Mouse (Mus musculus): ENCODE results near the gene Ribc1. TPM values are rescaled to one million over a fixed set of nuclear protein-coding genes. Genes with fewer than 3 reads are reported as not detected.

Ribc1 gene
- polyA plus RNA-seq, 1 experiment from 2014 or later = 3.2 TPM

DNA sequence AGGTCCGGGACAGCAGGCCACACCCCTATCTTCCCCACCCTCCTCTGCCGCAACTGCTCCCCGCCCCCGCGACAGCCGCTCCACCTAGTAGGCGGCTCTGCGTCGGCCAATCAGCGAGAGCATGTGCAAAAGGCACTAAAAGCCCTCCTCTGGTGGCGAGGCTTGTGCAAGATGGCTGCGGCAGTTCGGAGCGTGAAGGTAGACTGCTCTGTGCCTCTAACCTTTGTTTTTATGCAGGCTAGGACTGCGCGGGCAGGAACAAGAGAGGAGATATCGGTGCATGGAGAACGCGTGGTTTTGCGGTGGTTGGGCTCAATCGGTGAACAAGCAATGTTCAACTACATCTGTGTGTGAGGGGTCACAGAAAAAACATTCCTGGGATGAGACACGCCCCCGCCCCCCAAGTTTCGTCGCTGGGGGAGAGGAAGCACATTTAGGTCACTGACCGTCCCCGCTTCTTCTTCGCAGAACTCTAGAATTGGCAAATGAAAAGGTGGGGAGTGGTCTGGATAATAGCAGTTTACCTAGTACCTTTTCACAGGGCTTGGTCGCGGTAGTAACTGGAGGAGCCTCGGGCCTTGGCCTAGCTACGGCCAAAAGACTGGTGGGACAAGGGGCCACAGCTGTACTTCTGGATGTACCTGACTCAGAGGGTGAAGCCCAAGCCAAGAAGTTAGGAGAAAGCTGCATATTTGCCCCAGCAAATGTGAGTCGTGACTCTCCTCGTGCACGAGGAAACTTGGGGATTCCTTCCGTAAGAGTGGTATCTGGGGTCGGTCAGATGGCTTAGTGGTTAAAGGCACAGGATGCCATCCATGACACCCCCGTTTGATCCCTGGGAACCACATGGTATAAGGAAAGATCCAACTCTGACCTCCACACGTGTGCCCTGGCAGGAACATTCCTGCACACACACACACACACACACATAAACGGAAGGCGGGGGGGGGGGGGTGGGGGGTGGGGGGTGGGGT lies 14.1 kb downstream of the Ribc1 start, which contains the start of gene Hsd17b10:
Hsd17b10 (plus strand) TSS at position 109 of the 974 bp plus-strand sequence.
- peak within 1 kb of the TSS; percentile 60 for H3K9ac ChIP-seq
- H3K36me3 ChIP-seq (ENCODE audit: poor library complexity, severe bottlenecking) = 0 out of 2 replicates have a peak, but pooled peaks cover 2% of the 10 kb centered on the region
- peak within 1 kb of the TSS; percentile 68 for H3K4me2 ChIP-seq
- H3K9me3 ChIP-seq (replicated peaks) = no peaks in the 10 kb centered on the region
- H3K4me1 ChIP-seq = no peaks in the 10 kb centered on the region
- 17% methylated on average over 38 of the region's 41 CpGs for WGBS
- peak within 1 kb of the TSS; percentile 48 for H3K4me3 ChIP-seq
- peaks cover 61% of the 10 kb centered on the region; the same call in 1 of the 2 replicates for H3K27me3 ChIP-seq
- no peak within 1 kb of the TSS; the same call in 1 of the 2 replicates for H3K27ac ChIP-seq
- peak; percentile 99 for ATAC-seq

DNA sequence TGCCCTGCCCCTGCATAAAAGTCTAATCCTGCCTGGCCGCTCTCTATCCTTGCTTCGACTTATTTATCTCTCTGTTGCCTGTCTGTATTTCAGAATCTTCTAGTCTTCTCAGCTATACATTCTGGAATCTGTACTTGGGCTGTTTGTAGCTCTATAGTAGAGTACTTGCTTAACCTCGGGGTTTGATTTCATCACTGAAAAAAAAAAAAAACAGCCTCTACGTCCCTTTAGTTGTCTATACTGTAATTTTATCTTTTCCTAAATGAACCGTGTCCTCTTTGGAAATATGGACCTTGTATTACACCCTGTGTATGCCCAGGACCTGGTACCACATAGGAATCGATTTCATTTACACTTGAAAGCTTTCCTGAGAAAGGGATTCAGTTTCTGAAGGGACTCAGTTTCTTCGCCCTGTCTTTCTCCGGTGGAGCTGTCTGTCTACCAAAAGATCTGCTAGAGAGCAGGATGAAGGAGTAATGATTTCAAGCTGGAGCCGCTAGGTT lies 14.9 kb downstream of the Ribc1 start:
- ATAC-seq = peak; percentile 37
- H3K27me3 ChIP-seq = peaks cover 65% of the 10 kb centered on the region; the same call in 1 of the 2 replicates
- 42% methylated on average over 9 of the region's 9 CpGs for WGBS

DNA sequence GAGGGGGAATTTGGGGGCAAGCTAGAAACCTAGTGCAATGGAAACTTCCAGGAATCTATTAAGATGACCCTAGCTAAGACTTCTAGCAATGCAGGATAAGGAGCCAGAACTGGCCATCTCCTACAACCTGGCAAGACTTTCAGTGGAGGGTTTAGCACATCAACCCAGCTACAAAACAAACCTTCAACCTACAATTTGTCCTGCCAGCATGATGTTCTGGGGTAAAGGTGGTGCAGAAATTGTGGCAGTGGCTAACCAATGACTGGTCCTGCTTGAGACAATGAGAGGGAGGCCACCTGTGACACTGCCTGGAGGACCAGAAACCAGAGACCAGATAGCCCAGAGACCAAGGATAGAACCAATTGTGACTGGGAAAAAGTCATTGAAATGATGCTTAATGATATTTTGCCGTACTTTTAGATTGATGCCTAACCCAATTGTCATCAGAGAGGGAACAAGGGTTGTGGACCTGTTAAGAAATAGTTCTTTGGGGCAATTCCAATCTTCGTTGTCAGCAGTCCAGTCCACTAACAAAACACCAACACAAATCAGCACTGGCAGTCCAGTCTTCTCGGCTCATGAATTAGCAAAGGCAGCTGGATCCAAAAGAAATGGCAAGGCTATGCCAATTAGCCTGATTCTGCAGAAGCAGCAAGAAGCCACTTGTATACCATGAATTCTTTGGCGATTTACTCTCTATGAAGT lies 16.9 kb downstream of the Ribc1 start:
- Histone ChIP-seq H3K4me3 (no peak overlapping the region), H3K9me3 (replicated peaks) (no peaks in the 10 kb centered on the region), H3K4me2 (no peak overlapping the region), H3K4me1 (no peaks in the 10 kb centered on the region), H3K9ac (no peak overlapping the region), H3K36me3 (ENCODE audit: poor library complexity, severe bottlenecking) (no peaks in the 10 kb centered on the region), H3K27me3 (peaks cover 57% of the 10 kb centered on the region; the same call in 1 of the 2 replicates), H3K27ac (no peak overlapping the region)
- no peak for ATAC-seq
- 65% methylated on average over 4 of the region's 4 CpGs for WGBS

More for the DNA sequence above, 14.9 kb downstream of the Ribc1 start:
- Histone ChIP-seq H3K27ac (no peak overlapping the region), H3K4me2 (peak overlapping the region; percentile 68), H3K9ac (0 out of 2 replicates have a peak overlapping the region, but pooled peaks have one; percentile 60), H3K36me3 (ENCODE audit: poor library complexity, severe bottlenecking) (no peaks in the 10 kb centered on the region), H3K9me3 (replicated peaks) (no peaks in the 10 kb centered on the region), H3K4me3 (peak overlapping the region; percentile 48), H3K4me1 (no peaks in the 10 kb centered on the region)

Other genes starting within 250 kb of the Ribc1 start
- 63.5 and 69.0 TPM in 2 replicates for gene Huwe1, start 215.5 kb downstream of the Ribc1 start, polyA plus RNA-seq (2015; fragmentation: Nextera tagmentation; extraction: Ambion mirVana)
- 150 and 151 TPM in 2 replicates for gene Hsd17b10, start 14.4 kb downstream of the Ribc1 start, polyA plus RNA-seq (2015; fragmentation: Nextera tagmentation; extraction: Ambion mirVana)
- 119 and 122 TPM in 2 replicates for gene Smc1a, start 133 bp upstream of the Ribc1 start, polyA plus RNA-seq (2015; fragmentation: Nextera tagmentation; extraction: Ambion mirVana)
- gene Iqsec2, start 128.0 kb upstream of the Ribc1 start, polyA plus RNA-seq (2015; fragmentation: Nextera tagmentation; extraction: Ambion mirVana) = 3.5 and 4.0 TPM in 2 replicates
- 36.1 and 39.6 TPM in 2 replicates for gene Kdm5c, start 216.7 kb upstream of the Ribc1 start, polyA plus RNA-seq (2015; fragmentation: Nextera tagmentation; extraction: Ambion mirVana)